Mouse (Mus musculus): Measurements from ENCODE around the gene Diexf. TPM values are rescaled to one million over a fixed set of nuclear protein-coding genes. Genes with fewer than 3 reads are reported as not detected.

Gene Diexf
- 10 to 100 TPM; 21.1 to 21.5 TPM for total RNA-seq (2021)
- long read RNA-seq, partial matches to known transcripts, result 0 of 1 reads
- long read RNA-seq, other reads (novel, unspliced or antisense), result 1 of 1 reads

GRCm38 (mm10) chr1:193129786-193130455, at the start of gene Diexf:
Diexf (minus strand) TSS chr1:193130272.
- peak; percentile 98 to 99 for DNase-seq (ENCODE audit: low spot score in 2 of 2)

- DNase-seq (ENCODE audit: low spot score in 2 of 2), result no peak
Measured at GRCm38 (mm10) chr1:193174143-193174733, 44.2 kb upstream of the Diexf start.

- DNase-seq (ENCODE audit: low spot score in 2 of 2), result no peak
Measured at GRCm38 (mm10) chr1:193173810-193174129, 43.7 kb upstream of the Diexf start.

GRCm38 (mm10) chr1:193172991-193173809, 43.1 kb upstream of the Diexf start:
- peak; percentile 92 for DNase-seq (ENCODE audit: low spot score in 2 of 2)

GRCm38 (mm10) chr1:193169856-193170255, 39.8 kb upstream of the Diexf start:
- DNase-seq (ENCODE audit: low spot score in 2 of 2), result no peak

GRCm38 (mm10) chr1:193169228-193169627, 39.2 kb upstream of the Diexf start:
- DNase-seq (ENCODE audit: low spot score in 2 of 2), result no peak

- no peak for DNase-seq (ENCODE audit: low spot score in 2 of 2)
Measured at GRCm38 (mm10) chr1:193167746-193168145, 37.7 kb upstream of the Diexf start, which contains the start of gene A130010J15Rik. A130010J15Rik (plus strand) TSS chr1:193168046.

- DNase-seq (ENCODE audit: low spot score in 2 of 2), result peak in 1 of 2 experiments; percentile 41
Measured at GRCm38 (mm10) chr1:193160317-193161032, 30.4 kb upstream of the Diexf start.

- no peak for DNase-seq (ENCODE audit: low spot score in 2 of 2)
Measured at GRCm38 (mm10) chr1:193159613-193160012, 29.5 kb upstream of the Diexf start.

GRCm38 (mm10) chr1:193159163-193159562, 29.1 kb upstream of the Diexf start:
- DNase-seq (ENCODE audit: low spot score in 2 of 2), result no peak

GRCm38 (mm10) chr1:193157111-193157492, 27.0 kb upstream of the Diexf start:
- DNase-seq (ENCODE audit: low spot score in 2 of 2), result no peak

GRCm38 (mm10) chr1:193156316-193157110, 26.4 kb upstream of the Diexf start:
- no peak for DNase-seq (ENCODE audit: low spot score in 2 of 2)

- no peak for DNase-seq (ENCODE audit: low spot score in 2 of 2)
Measured at GRCm38 (mm10) chr1:193153561-193153960, 23.5 kb upstream of the Diexf start.

GRCm38 (mm10) chr1:193152872-193153271, 22.8 kb upstream of the Diexf start, which contains the start of gene Irf6:
Irf6 (plus strand) TSS chr1:193153111.
- DNase-seq (ENCODE audit: low spot score in 2 of 2), result no peak

- DNase-seq (ENCODE audit: low spot score in 2 of 2), result peak in 1 of 2 experiments; percentile 34
Measured at GRCm38 (mm10) chr1:193151134-193151533, 21.1 kb upstream of the Diexf start.

- no peak for DNase-seq (ENCODE audit: low spot score in 2 of 2)
Measured at GRCm38 (mm10) chr1:193149231-193149630, 19.2 kb upstream of the Diexf start.

- no peak for DNase-seq (ENCODE audit: low spot score in 2 of 2)
Measured at GRCm38 (mm10) chr1:193146416-193146815, 16.3 kb upstream of the Diexf start.

GRCm38 (mm10) chr1:193145101-193145500, 15.0 kb upstream of the Diexf start:
- DNase-seq (ENCODE audit: low spot score in 2 of 2), result no peak

GRCm38 (mm10) chr1:193144516-193144915, 14.4 kb upstream of the Diexf start:
- DNase-seq (ENCODE audit: low spot score in 2 of 2), result no peak

- no peak for DNase-seq (ENCODE audit: low spot score in 2 of 2)
Measured at GRCm38 (mm10) chr1:193142517-193143062, 12.5 kb upstream of the Diexf start.

Data from layer of hippocampus, postnatal 10 days (tissue).